Mouse (Mus musculus): Measurements from ENCODE around the gene Hist1h3a. TPM values are rescaled to one million over a fixed set of nuclear protein-coding genes. Genes with fewer than 3 reads are reported as not detected.
A peak's percentile ranks its signal among the peaks of the same experiment; 100 is the strongest.

Hist1h3a gene
- polyA plus RNA-seq, 1 experiment from 2014 or later, result 3.2 TPM

GRCm38 (mm10) chr13:23744421-23745380 lies 17.5 kb downstream of the Hist1h3a start:
- Histone ChIP-seq H3K4me1 (peaks cover 20% of the 10 kb centered on the region), H3K4me3 (peak overlapping the region; percentile 60), H3K36me3 (no peaks in the 10 kb centered on the region), H3K9me3 (no peaks in the 10 kb centered on the region), H3K27me3 (ENCODE audit: insufficient read depth, poor library complexity, severe bottlenecking) (no peaks in the 10 kb centered on the region), H3K27ac (peak overlapping the region; percentile 98)
- 3% methylated on average over 15 of the region's 36 CpGs for WGBS
- no peak for DNase-seq (ENCODE audit: low spot score)

GRCm38 (mm10) chr13:23743963-23744362 lies 18.2 kb downstream of the Hist1h3a start:
- WGBS, result 44% methylated on average over 4 of the region's 4 CpGs
- no peak for DNase-seq (ENCODE audit: low spot score)
- peak overlapping the region; percentile 60 for H3K4me3 ChIP-seq

GRCm38 (mm10) chr13:23743215-23743614 lies 19.0 kb downstream of the Hist1h3a start:
- Histone ChIP-seq H3K4me3 (no peak overlapping the region), H3K9me3 (no peaks in the 10 kb centered on the region), H3K27ac (no peak overlapping the region), H3K4me1 (peaks cover 16% of the 10 kb centered on the region), H3K36me3 (no peaks in the 10 kb centered on the region), H3K27me3 (ENCODE audit: insufficient read depth, poor library complexity, severe bottlenecking) (no peaks in the 10 kb centered on the region)
- no peak for DNase-seq (ENCODE audit: low spot score)
- 84% methylated on average over 5 of the region's 5 CpGs for WGBS

More at GRCm38 (mm10) chr13:23743963-23744362, 18.2 kb downstream of the Hist1h3a start:
- H3K9me3 ChIP-seq, result no peaks in the 10 kb centered on the region
- peak overlapping the region; percentile 98; the same call in 1 of the 2 replicates for H3K27ac ChIP-seq
- peaks cover 20% of the 10 kb centered on the region for H3K4me1 ChIP-seq
- H3K36me3 ChIP-seq, result no peaks in the 10 kb centered on the region
- H3K27me3 ChIP-seq (ENCODE audit: insufficient read depth, poor library complexity, severe bottlenecking), result no peaks in the 10 kb centered on the region

GRCm38 (mm10) chr13:23742007-23742406 lies 20.2 kb downstream of the Hist1h3a start:
- Histone ChIP-seq H3K9me3 (no peaks in the 10 kb centered on the region), H3K27me3 (ENCODE audit: insufficient read depth, poor library complexity, severe bottlenecking) (no peaks in the 10 kb centered on the region), H3K4me3 (no peak overlapping the region), H3K27ac (peak overlapping the region; percentile 63; the same call in 1 of the 2 replicates), H3K4me1 (peaks cover 9% of the 10 kb centered on the region; the same call in 1 of the 2 replicates), H3K36me3 (no peaks in the 10 kb centered on the region)
- no peak for DNase-seq (ENCODE audit: low spot score)

GRCm38 (mm10) chr13:23740910-23741309 lies 21.3 kb downstream of the Hist1h3a start:
- Histone ChIP-seq H3K27me3 (ENCODE audit: insufficient read depth, poor library complexity, severe bottlenecking) (no peaks in the 10 kb centered on the region), H3K27ac (peak overlapping the region; percentile 93), H3K4me1 (peaks cover 9% of the 10 kb centered on the region; the same call in 1 of the 2 replicates), H3K36me3 (no peaks in the 10 kb centered on the region), H3K9me3 (no peaks in the 10 kb centered on the region), H3K4me3 (peak overlapping the region; percentile 65; the same call in 1 of the 2 replicates)
- 59% methylated on average over 5 of the region's 5 CpGs for WGBS
- no peak for DNase-seq (ENCODE audit: low spot score)

- DNase-seq (ENCODE audit: low spot score), result no peak
- Histone ChIP-seq H3K27ac (peak overlapping the region; percentile 93), H3K9me3 (no peaks in the 10 kb centered on the region), H3K27me3 (ENCODE audit: insufficient read depth, poor library complexity, severe bottlenecking) (no peaks in the 10 kb centered on the region), H3K4me3 (peak overlapping the region; percentile 65), H3K4me1 (peaks cover 9% of the 10 kb centered on the region; the same call in 1 of the 2 replicates), H3K36me3 (no peaks in the 10 kb centered on the region)
- WGBS, result 34% methylated on average over 13 of the region's 13 CpGs
Observed at GRCm38 (mm10) chr13:23740256-23740840, 21.8 kb downstream of the Hist1h3a start.

- under 1% methylated on average over 14 of the region's 14 CpGs for WGBS
- Histone ChIP-seq H3K4me3 (peak overlapping the region; percentile 65), H3K4me1 (peaks cover 9% of the 10 kb centered on the region; the same call in 1 of the 2 replicates), H3K27me3 (ENCODE audit: insufficient read depth, poor library complexity, severe bottlenecking) (no peaks in the 10 kb centered on the region), H3K36me3 (no peaks in the 10 kb centered on the region), H3K27ac (peak overlapping the region; percentile 93), H3K9me3 (no peaks in the 10 kb centered on the region)
- DNase-seq (ENCODE audit: low spot score), result no peak
Observed at GRCm38 (mm10) chr13:23739922-23740252, 22.3 kb downstream of the Hist1h3a start.

- Histone ChIP-seq H3K27ac (peak overlapping the region; percentile 93), H3K9me3 (no peaks in the 10 kb centered on the region), H3K27me3 (ENCODE audit: insufficient read depth, poor library complexity, severe bottlenecking) (no peaks in the 10 kb centered on the region), H3K4me1 (peaks cover 6% of the 10 kb centered on the region; the same call in 1 of the 2 replicates), H3K36me3 (no peaks in the 10 kb centered on the region), H3K4me3 (peak overlapping the region; percentile 65)
- WGBS, result under 1% methylated on average over 39 of the region's 39 CpGs
- peak; percentile 96 for DNase-seq (ENCODE audit: low spot score)
Observed at GRCm38 (mm10) chr13:23739069-23739921, 22.9 kb downstream of the Hist1h3a start.

GRCm38 (mm10) chr13:23738677-23739068 lies 23.5 kb downstream of the Hist1h3a start, which contains the start of gene Hist1h1c:
Gene Hist1h1c (plus strand): TSS chr13:23738808.
- Histone ChIP-seq H3K27ac (peak within 1 kb of the TSS; percentile 93), H3K27me3 (ENCODE audit: insufficient read depth, poor library complexity, severe bottlenecking) (no peaks in the 10 kb centered on the region), H3K4me1 (peaks cover 5% of the 10 kb centered on the region; the same call in 1 of the 2 replicates), H3K36me3 (no peaks in the 10 kb centered on the region), H3K4me3 (peak within 1 kb of the TSS; percentile 65), H3K9me3 (no peaks in the 10 kb centered on the region)
- DNase-seq (ENCODE audit: low spot score), result peak; percentile 96
- WGBS, result under 1% methylated on average over 38 of the region's 38 CpGs

GRCm38 (mm10) chr13:23738041-23738440 lies 24.1 kb downstream of the Hist1h3a start:
- DNase-seq (ENCODE audit: low spot score), result no peak
- Histone ChIP-seq H3K27me3 (ENCODE audit: insufficient read depth, poor library complexity, severe bottlenecking) (no peaks in the 10 kb centered on the region), H3K27ac (peak overlapping the region; percentile 93), H3K9me3 (no peaks in the 10 kb centered on the region), H3K4me1 (peaks cover 5% of the 10 kb centered on the region; the same call in 1 of the 2 replicates), H3K4me3 (peak overlapping the region; percentile 65), H3K36me3 (no peaks in the 10 kb centered on the region)
- 27% methylated on average over 4 of the region's 4 CpGs for WGBS

- no peaks in the 10 kb centered on the region for H3K27me3 ChIP-seq (ENCODE audit: insufficient read depth, poor library complexity, severe bottlenecking)
- H3K36me3 ChIP-seq, result no peaks in the 10 kb centered on the region
- no peak overlapping the region for H3K4me3 ChIP-seq
- H3K9me3 ChIP-seq, result no peaks in the 10 kb centered on the region
- DNase-seq (ENCODE audit: low spot score), result no peak
- H3K27ac ChIP-seq, result peak overlapping the region; percentile 93; the same call in 1 of the 2 replicates
- H3K4me1 ChIP-seq, result peaks cover 5% of the 10 kb centered on the region; the same call in 1 of the 2 replicates
- WGBS, result 86% methylated on average over 5 of the region's 5 CpGs
Observed at GRCm38 (mm10) chr13:23737091-23737490, 25.1 kb downstream of the Hist1h3a start.

- WGBS, result 23% methylated on average over 8 of the region's 8 CpGs
- no peak for DNase-seq (ENCODE audit: low spot score)
- Histone ChIP-seq H3K27me3 (ENCODE audit: insufficient read depth, poor library complexity, severe bottlenecking) (no peaks in the 10 kb centered on the region), H3K9me3 (no peaks in the 10 kb centered on the region), H3K4me1 (peaks cover 4% of the 10 kb centered on the region), H3K36me3 (no peaks in the 10 kb centered on the region), H3K27ac (no peak overlapping the region), H3K4me3 (no peak overlapping the region)
Observed at GRCm38 (mm10) chr13:23732156-23732804, 29.9 kb downstream of the Hist1h3a start.

Measured in heart, embryonic 10.5 days (tissue).